Mouse (Mus musculus) forebrain, embryonic 14.5 days (tissue): ENCODE data around the gene Rgs17. TPM values are rescaled to one million over a fixed set of nuclear protein-coding genes. Genes with fewer than 3 reads are reported as not detected.

Source experiments
- ATAC-seq: fragments of 200-750 bp; cut with Nextera tagmentation; 2 replicates; pipeline ENCODE4 v1.8.0; 2017; ENCODE audit warnings: mild to moderate bottlenecking, moderate library complexity
- DNase-seq: peaks from one replicate; pipeline ENCODE4 v3.0.0-alpha.2; 2015; ENCODE audit warnings: low spot score
- H3K27ac ChIP-seq: fragments of 300-500 bp; sonication (generic); 2 replicates; pipeline ENCODE4 v1.5.1; 2014; ENCODE audit warnings: low read depth, mild to moderate bottlenecking, control low read depth, low read length, moderate library complexity
- H3K27me3 ChIP-seq: fragments of 300-500 bp; sonication (generic); replicated peaks from 2 replicates; pipeline ENCODE4 v1.6.1; 2014; ENCODE audit warnings: low read length, control low read depth, mixed read lengths; ENCODE audit not compliant: control insufficient read depth, insufficient read depth
- H3K36me3 ChIP-seq: fragments of 300-500 bp; sonication (generic); 2 replicates; pipeline ENCODE4 v1.6.1; 2014; ENCODE audit warnings: low read length, control low read depth; ENCODE audit not compliant: control insufficient read depth, insufficient read depth
- H3K4me1 ChIP-seq: fragments of 300-500 bp; sonication (generic); 2 replicates; pipeline ENCODE4 v1.6.1; 2014; ENCODE audit warnings: antibody characterized with exemption, low read length, control low read depth; ENCODE audit not compliant: control insufficient read depth, insufficient read depth
- H3K4me2 ChIP-seq: fragments of 300-500 bp; sonication (generic); 2 replicates; pipeline ENCODE4 v1.6.1; 2014; ENCODE audit warnings: mild to moderate bottlenecking, control low read depth, low read length
- H3K4me3 ChIP-seq: fragments of 300-500 bp; sonication (generic); 2 replicates; pipeline ENCODE4 v1.5.1; 2014; ENCODE audit warnings: low read depth, low read length, control low read depth
- H3K9ac ChIP-seq: fragments of 300-500 bp; sonication (generic); 2 replicates; pipeline ENCODE4 v1.6.1; 2014; ENCODE audit warnings: mild to moderate bottlenecking, low read length, control low read depth, moderate library complexity
- H3K9me3 ChIP-seq: fragments of 300-500 bp; sonication (generic); replicated peaks from 2 replicates; pipeline ENCODE4 v1.6.1; 2016; ENCODE audit warnings: low read length, control low read depth, mixed read lengths; ENCODE audit not compliant: control insufficient read depth
- WGBS: fragments of 180-500 bp; shearing (Covaris S2); extraction: QIAGEN DNeasy Blood & Tissue Kit; methylation state at CpG from one replicate; pipeline ENCODE4 v1.1.7; 2014; 5-methylcytosine and 5-hydroxymethylcytosine counted together
- polyA plus RNA-seq: library from polyadenylated mRNA; unstranded; fragments of >200 nt; fragmentation: Nextera tagmentation; extraction: Ambion mirVana; gene quantifications from 2 replicates; pipeline ENCODE4 v1.2.1, GENCODE M21; 2014

Rgs17 gene
- polyA plus RNA-seq, 1 experiment from 2014 or later: 7.6 TPM

DNA sequence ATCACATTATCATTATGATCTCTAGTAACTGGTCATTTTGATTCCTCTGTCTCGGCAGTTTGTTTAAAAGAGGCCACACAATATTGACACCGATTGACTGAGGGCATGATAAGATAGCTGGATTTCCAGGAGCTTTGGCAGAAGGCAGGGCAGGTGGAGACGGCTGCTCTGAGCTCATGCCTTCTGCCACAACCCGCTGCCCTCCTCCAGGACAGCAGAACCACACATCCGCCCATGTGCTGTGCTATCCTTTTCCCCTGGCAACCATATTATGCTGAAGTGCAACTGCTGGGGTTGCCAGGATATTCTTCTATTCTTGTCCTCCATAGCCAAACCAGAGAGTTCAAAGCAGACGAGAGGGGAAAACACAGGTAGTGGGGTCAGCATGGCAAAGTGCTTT lies 21.5 kb downstream of the Rgs17 start:
- H3K36me3 ChIP-seq: no peaks in the 10 kb centered on the region
- no peaks in the 10 kb centered on the region for H3K4me1 ChIP-seq
- no peak overlapping the region for H3K4me3 ChIP-seq
- ATAC-seq (no peak), DNase-seq (no peak)
- H3K4me2 ChIP-seq: no peak overlapping the region
- H3K9me3 ChIP-seq: no peaks in the 10 kb centered on the region
- H3K9ac ChIP-seq: no peak overlapping the region
- no peak overlapping the region for H3K27ac ChIP-seq
- no peaks in the 10 kb centered on the region for H3K27me3 ChIP-seq
- WGBS: 86% methylated on average over 6 of the region's 6 CpGs

DNA sequence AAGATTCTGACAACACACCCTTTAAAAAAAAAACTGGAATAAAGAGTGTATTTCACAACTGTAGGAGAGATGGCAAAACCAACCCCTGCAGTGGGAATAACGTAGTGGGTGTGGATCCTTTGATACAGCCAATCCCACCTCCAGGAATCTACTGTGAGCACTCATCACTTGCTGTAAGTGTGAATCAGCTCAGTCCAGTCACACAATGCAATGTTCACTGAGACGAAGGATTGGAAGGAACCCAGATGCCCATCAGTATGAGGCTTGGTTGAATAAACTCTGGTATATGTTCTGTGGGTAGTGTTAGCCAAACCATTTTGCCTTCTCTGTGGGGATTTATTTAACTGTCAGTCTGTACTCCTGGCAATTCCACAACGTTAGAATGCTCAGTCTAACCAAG lies 45.1 kb downstream of the Rgs17 start:
- Histone ChIP-seq H3K9ac (no peak overlapping the region), H3K4me3 (no peak overlapping the region), H3K36me3 (no peaks in the 10 kb centered on the region), H3K27me3 (no peaks in the 10 kb centered on the region), H3K4me2 (no peak overlapping the region), H3K27ac (no peak overlapping the region), H3K9me3 (no peaks in the 10 kb centered on the region), H3K4me1 (no peaks in the 10 kb centered on the region)
- DNase-seq (no peak), ATAC-seq (no peak)
- 58% methylated on average over 3 of the region's 3 CpGs for WGBS

DNA sequence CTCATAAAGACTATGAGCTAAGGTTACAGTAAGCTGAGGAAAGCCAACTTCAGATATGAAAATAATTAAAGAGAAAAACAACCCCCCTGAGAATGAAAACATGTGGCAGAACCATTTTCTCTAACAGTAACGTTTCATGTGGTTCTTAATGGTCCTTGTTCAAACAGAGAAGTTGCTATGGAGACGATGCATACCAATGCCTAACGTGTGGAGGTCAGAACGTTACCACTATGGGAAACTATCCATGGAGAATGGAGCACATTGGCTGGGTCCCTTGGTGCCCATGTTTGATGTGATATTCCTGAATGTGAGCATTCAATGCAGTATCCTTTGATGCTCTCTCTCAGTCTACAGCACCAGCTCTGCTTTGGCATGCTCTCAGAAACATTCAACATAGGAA lies 51.1 kb downstream of the Rgs17 start:
- H3K9ac ChIP-seq: no peak overlapping the region

DNA sequence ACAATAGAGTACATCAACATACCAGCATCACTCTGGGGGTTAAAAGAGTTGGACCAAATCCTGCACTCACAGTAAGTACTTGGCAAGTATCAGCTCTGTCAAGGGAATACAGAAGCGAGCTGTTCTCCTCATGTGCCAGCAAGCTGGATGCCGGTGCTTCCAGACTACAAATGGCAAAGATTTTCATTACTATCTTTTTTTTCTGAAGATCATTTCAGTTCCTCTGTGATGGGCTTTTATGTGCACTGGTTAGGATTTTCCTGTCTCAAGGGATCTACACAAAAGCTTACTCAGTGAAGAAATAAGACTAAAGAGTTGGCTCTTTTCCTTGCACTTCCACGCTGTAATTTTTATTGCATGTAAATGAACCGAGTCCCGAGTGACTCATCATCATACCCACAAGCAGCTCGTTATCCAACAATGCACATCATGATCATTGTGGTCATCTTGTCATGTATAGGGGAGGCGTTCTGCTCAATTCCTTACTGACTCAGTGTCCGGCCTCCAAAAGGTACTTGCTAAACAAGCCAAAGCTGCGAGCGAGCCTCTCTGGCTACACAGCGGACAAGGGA lies 54.1 kb downstream of the Rgs17 start:
- Histone ChIP-seq H3K9me3 (no peaks in the 10 kb centered on the region), H3K4me2 (no peak overlapping the region), H3K27me3 (no peaks in the 10 kb centered on the region), H3K4me3 (no peak overlapping the region), H3K9ac (no peak overlapping the region), H3K27ac (no peak overlapping the region), H3K4me1 (0 out of 2 replicates have a peak, but pooled peaks cover 2% of the 10 kb centered on the region), H3K36me3 (no peaks in the 10 kb centered on the region)
- peak; percentile 70 for DNase-seq
- 35% methylated on average over 11 of the region's 11 CpGs for WGBS
- peak; percentile 65; the same call in 1 of the 2 replicates for ATAC-seq

More for the DNA sequence above, 51.1 kb downstream of the Rgs17 start:
- no peaks in the 10 kb centered on the region for H3K9me3 ChIP-seq
- H3K27me3 ChIP-seq: no peaks in the 10 kb centered on the region
- H3K36me3 ChIP-seq: no peaks in the 10 kb centered on the region
- 0 out of 2 replicates have a peak, but pooled peaks cover 2% of the 10 kb centered on the region for H3K4me1 ChIP-seq
- H3K27ac ChIP-seq: no peak overlapping the region
- ATAC-seq: no peak
- 48% methylated on average over 4 of the region's 4 CpGs for WGBS
- H3K4me3 ChIP-seq: no peak overlapping the region
- no peak overlapping the region for H3K4me2 ChIP-seq
- no peak for DNase-seq

DNA sequence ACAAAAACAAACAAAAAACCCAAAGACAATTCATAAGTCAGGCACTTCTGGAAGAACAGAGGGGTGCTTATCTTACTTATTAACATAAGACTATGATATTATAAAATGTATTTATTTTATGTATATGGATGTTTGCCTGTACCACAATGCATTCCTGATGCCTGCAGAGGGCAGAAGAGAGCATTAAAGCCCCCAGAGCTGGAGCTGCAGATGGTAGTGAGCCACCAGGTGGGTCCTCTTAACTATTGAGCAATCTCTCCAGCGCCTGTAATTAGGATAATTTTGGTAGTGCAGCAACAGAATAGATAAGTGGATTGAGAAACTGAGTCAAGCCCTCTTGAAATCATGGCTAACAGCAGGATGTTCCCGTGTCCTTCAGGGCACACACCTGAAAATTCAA lies 56.2 kb downstream of the Rgs17 start:
- DNase-seq (peak; percentile 47), ATAC-seq (no peak)
- WGBS: 67% methylated on average over 2 of the region's 2 CpGs
- no peak overlapping the region for H3K9ac ChIP-seq
- no peaks in the 10 kb centered on the region for H3K36me3 ChIP-seq
- H3K4me1 ChIP-seq: 0 out of 2 replicates have a peak, but pooled peaks cover 2% of the 10 kb centered on the region
- no peaks in the 10 kb centered on the region for H3K27me3 ChIP-seq
- no peak overlapping the region for H3K4me2 ChIP-seq
- no peaks in the 10 kb centered on the region for H3K9me3 ChIP-seq
- H3K4me3 ChIP-seq: no peak overlapping the region
- H3K27ac ChIP-seq: no peak overlapping the region

DNA sequence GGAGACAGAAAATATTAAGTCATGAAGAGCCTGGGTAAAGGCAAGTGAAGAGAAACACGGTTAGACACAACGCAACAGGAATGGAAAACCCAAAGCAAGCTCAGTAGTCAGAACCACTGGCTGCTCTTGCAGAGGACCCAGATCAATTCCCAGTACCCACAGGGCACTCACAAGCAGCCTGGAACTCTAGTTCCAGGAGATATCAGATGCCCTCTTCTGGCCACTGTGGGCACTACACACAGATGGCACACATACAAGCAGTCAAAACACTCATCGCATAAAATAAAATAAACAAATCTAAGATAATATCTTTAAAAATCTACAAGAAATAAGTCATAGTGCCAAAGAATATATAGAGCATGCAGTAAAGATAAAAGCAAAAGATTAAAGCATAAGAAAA lies 59.5 kb downstream of the Rgs17 start:
- Histone ChIP-seq H3K4me3 (no peak overlapping the region), H3K9me3 (no peaks in the 10 kb centered on the region), H3K4me2 (no peak overlapping the region), H3K9ac (no peak overlapping the region), H3K36me3 (no peaks in the 10 kb centered on the region), H3K4me1 (0 out of 2 replicates have a peak, but pooled peaks cover 2% of the 10 kb centered on the region), H3K27me3 (no peaks in the 10 kb centered on the region), H3K27ac (no peak overlapping the region)
- WGBS: 98% methylated on average over 3 of the region's 3 CpGs
- no peak for ATAC-seq
- no peak for DNase-seq

DNA sequence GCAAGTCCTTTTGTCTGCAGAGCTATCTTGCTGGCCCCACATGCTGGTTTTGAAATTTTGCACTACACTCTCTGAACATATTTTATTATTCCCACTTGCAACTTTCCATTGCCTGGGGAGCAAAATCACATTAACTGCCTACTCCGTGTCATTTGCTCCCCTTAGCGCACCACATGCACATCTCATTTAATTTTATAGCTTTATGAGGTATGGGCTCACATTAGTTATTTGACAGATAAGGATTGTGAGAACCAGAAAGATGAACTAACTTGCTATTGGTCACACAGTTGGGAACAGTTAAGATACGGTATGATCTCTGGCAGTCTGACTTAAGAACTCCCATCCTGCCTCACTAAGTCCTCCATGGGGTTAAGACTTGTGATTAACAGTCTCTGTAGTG lies 61.4 kb downstream of the Rgs17 start:
- 96% methylated on average over 3 of the region's 3 CpGs for WGBS
- H3K27ac ChIP-seq: no peak overlapping the region
- H3K36me3 ChIP-seq: no peaks in the 10 kb centered on the region
- no peak overlapping the region for H3K9ac ChIP-seq
- no peaks in the 10 kb centered on the region for H3K27me3 ChIP-seq
- no peak overlapping the region for H3K4me2 ChIP-seq
- no peaks in the 10 kb centered on the region for H3K4me1 ChIP-seq
- no peaks in the 10 kb centered on the region for H3K9me3 ChIP-seq
- no peak overlapping the region for H3K4me3 ChIP-seq
- ATAC-seq: no peak
- no peak for DNase-seq

DNA sequence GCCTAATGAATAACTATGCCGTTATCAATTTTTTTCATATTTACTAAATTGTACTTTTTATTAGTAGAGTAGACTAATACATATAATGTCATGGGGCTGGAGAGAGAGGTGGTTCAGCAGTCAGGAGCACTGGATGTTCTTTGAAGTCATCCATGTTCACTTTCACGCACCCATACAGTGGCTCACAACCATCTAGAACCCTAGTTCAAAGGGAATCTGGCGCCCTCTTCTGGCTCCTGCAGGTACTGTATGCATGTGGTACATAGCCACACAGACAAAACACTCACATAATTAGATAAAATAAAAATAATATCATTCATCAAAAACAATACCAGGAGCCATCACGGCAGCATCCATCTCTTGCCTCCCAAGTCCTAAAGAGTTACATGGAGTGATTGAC lies 62.5 kb downstream of the Rgs17 start:
- 69% methylated on average over 4 of the region's 4 CpGs for WGBS
- no peaks in the 10 kb centered on the region for H3K27me3 ChIP-seq
- no peak overlapping the region for H3K27ac ChIP-seq
- no peaks in the 10 kb centered on the region for H3K4me1 ChIP-seq
- H3K9ac ChIP-seq: no peak overlapping the region
- H3K4me3 ChIP-seq: no peak overlapping the region
- no peak overlapping the region for H3K4me2 ChIP-seq
- ATAC-seq (no peak), DNase-seq (no peak)
- no peaks in the 10 kb centered on the region for H3K36me3 ChIP-seq
- no peaks in the 10 kb centered on the region for H3K9me3 ChIP-seq

DNA sequence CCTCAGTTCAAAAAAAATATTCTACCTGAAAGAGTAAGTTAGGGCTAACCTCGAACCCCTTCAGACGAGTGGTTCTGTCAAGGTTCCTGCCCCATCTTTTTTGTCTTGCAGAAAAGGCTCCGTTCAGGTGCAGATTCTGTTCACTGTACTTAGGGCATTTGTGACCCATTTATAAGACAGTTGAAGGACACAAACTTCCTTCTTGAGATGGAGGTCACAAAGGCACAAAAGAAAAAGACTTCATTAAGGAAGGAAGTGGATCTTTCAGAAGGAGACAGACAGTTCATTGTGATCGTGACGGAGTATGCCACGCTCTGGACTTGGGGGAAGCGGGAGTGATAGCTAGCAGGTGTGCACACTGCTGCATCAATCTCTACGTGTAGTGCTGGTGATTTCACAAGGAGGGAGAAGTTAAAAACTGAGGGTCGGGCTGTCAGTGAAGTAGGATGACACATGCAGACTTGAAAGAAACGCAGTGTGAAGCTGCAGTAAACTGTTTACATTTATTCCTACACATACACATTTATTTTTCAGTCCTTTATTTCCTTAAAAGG lies 64.1 kb downstream of the Rgs17 start:
- DNase-seq (no peak), ATAC-seq (no peak)
- H3K36me3 ChIP-seq: no peaks in the 10 kb centered on the region
- WGBS: 62% methylated on average over 10 of the region's 10 CpGs
- H3K9ac ChIP-seq: no peak overlapping the region
- H3K9me3 ChIP-seq: no peaks in the 10 kb centered on the region
- H3K4me1 ChIP-seq: no peaks in the 10 kb centered on the region
- no peak overlapping the region for H3K4me2 ChIP-seq
- no peak overlapping the region for H3K4me3 ChIP-seq
- no peak overlapping the region for H3K27ac ChIP-seq
- no peaks in the 10 kb centered on the region for H3K27me3 ChIP-seq
